Mouse (Mus musculus) C2C12 (cell line): ENCODE data around the gene Ptp4a2.

Experiments
- CEBPB ChIP-seq: IDR thresholded peaks from one replicate; pipeline ENCODE4 v1.6.1; 2011; ENCODE audit warnings: low read depth, mild to moderate bottlenecking, control low read depth, moderate library complexity
- CTCF ChIP-seq: IDR thresholded peaks from one replicate; pipeline ENCODE4 v1.5.1; 2011; ENCODE audit not compliant: control insufficient read depth, insufficient read depth, insufficient read length
- FOSL1 ChIP-seq: IDR thresholded peaks from one replicate; pipeline ENCODE4 v1.8.0; 2011; ENCODE audit warnings: mild to moderate bottlenecking, low read length; ENCODE audit not compliant: poor library complexity, insufficient read depth, severe bottlenecking
- MAX ChIP-seq: IDR thresholded peaks from one replicate; pipeline ENCODE4 v1.6.1; 2011; ENCODE audit warnings: mild to moderate bottlenecking, control low read depth
- MYOG ChIP-seq: IDR thresholded peaks from one replicate; pipeline ENCODE4 v1.6.1; 2011; ENCODE audit not compliant: control insufficient read depth, insufficient read length; ENCODE audit errors: extremely low read depth
- USF1 ChIP-seq: IDR thresholded peaks from one replicate; pipeline ENCODE4 v1.6.1; 2011; ENCODE audit warnings: low read depth, mild to moderate bottlenecking, control low read depth, moderate library complexity

GRCm38 (mm10) chr4:129882555-129883293 lies 71.7 kb downstream of the Ptp4a2 start:
- TF ChIP-seq CTCF = no peak
- no peak for TF ChIP-seq USF1
- TF ChIP-seq MAX = no peak
- TF ChIP-seq CEBPB = no peak
- TF ChIP-seq FOSL1 = no peak
- no peak for TF ChIP-seq MYOG
